Mouse (Mus musculus) megakaryocyte, embryonic 14.5 days (primary cell): ENCODE data around the gene Mst1.

Experiments used
- FLI1 ChIP-seq: IDR thresholded peaks from 2 replicates; pipeline ENCODE4 v1.6.1; 2012; ENCODE audit warnings: low read length, inconsistent platforms, mixed read lengths
- GATA1 ChIP-seq: IDR thresholded peaks from 3 replicates; pipeline ENCODE4 v1.6.1; 2012; ENCODE audit warnings: mixed read lengths, low read length, inconsistent platforms, borderline replicate concordance

DNA sequence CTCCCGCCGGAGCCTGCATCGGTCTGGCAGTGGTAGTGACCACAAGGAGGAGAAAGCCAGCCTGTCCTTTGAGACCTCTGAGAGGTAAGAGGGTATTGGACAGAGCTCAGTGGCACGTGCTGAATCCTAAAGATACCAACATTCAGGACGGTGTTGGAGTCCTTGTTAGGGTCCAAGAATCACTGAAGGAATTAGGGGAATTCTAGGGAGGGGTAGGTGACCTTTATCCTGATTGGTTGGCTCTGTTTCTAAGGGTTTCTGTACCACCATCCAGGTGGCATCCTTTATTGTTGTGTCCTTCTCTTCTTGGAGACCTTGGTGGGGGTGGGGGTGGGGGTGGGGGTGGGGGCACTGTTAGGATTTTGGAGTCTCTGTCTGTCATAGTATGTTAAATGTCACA lies 48.1 kb upstream of the Mst1 start:
- no peak for TF ChIP-seq GATA1
- no peak for TF ChIP-seq FLI1
